Mouse (Mus musculus) layer of hippocampus, postnatal 36 days (tissue): ENCODE measurements around the gene Ormdl1. TPM values are rescaled to one million over a fixed set of nuclear protein-coding genes. Genes with fewer than 3 reads are reported as not detected.

ENCODE experiments used
- total RNA-seq, 2 experiments: library from RNA; stranded (reverse); gene quantifications; 2 replicates each; pipeline ENCODE4 v1.2.3; 2021

Ormdl1 gene
- total RNA-seq, 2 experiments from 2014 or later = 8.4 to 8.7 TPM

Other genes with a start within 250 kb of the Ormdl1 start
- gene Mstn, start 235.5 kb upstream of the Ormdl1 start, total RNA-seq = under 1 TPM; 0.51 to 0.65 TPM
- not detected for gene 1700019A02Rik, start 109.5 kb upstream of the Ormdl1 start, total RNA-seq
- gene Pms1, start 77 bp upstream of the Ormdl1 start, total RNA-seq = 10 to 100 TPM; 25.8 to 27.0 TPM
- under 1 TPM in 1 of 2 experiments, not detected in 1; 0.95 TPM for gene Gm28778, start within 50 bp of the Ormdl1 start, total RNA-seq
- 10 to 100 TPM; 17.9 to 18.9 TPM for gene Osgepl1, start 16.5 kb downstream of the Ormdl1 start, total RNA-seq
- not detected for gene Asdurf, start 55.5 kb downstream of the Ormdl1 start, total RNA-seq
- gene Gm28551, start 55.6 kb downstream of the Ormdl1 start, total RNA-seq = under 1 TPM; 0.13 to 0.30 TPM
- 10 to 100 TPM; 20.2 to 21.2 TPM for gene Asnsd1, start 55.7 kb downstream of the Ormdl1 start, total RNA-seq